Mouse (Mus musculus) spleen, adult 2 months (tissue): ENCODE results near the gene Apba1.

Source experiments
- CTCF ChIP-seq: fragments of 200-500 bp; IDR thresholded peaks from 2 replicates; pipeline ENCODE4 v1.5.1; 2011; ENCODE audit warnings: mild to moderate bottlenecking, inconsistent platforms; ENCODE audit not compliant: insufficient read depth, insufficient read length, insufficient replicate concordance; ENCODE audit errors: extremely low read depth
- POLR2A ChIP-seq: fragments of 200-500 bp; IDR thresholded peaks from 2 replicates; pipeline ENCODE4 v1.6.1; 2011; ENCODE audit warnings: low read depth, low read length, inconsistent platforms

DNA sequence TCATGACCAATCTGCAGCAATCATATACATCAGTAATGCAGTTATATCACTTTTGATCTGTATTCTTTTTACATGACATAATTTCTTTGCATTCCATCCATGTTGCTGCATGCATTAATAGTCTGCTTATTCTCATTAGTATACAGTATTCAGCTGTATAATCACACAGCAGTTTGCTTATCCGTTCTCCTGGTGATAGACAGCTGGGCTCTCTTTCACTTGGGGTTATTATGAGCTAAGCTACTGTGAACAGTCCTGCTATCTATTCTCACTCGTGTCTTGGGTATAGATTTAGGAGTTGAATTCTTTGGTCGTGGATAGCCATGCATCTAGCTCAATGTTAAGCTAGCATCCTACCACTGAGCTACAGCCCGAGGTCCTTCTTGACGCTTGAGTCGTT is 16.7 kb downstream of the Apba1 start:
- TF ChIP-seq CTCF (no peak), POLR2A (no peak)
